Mouse (Mus musculus) testis, adult 2 months (tissue): ENCODE measurements around the gene Acer1. TPM values are rescaled to one million over a fixed set of nuclear protein-coding genes. Genes with fewer than 3 reads are reported as not detected.

Experiments used
- H3K27ac ChIP-seq: fragments of 200-500 bp; 2 replicates; pipeline ENCODE4 v1.5.1; 2012; ENCODE audit warnings: low read depth, low read length; ENCODE audit not compliant: control insufficient read depth, insufficient read depth
- H3K27me3 ChIP-seq: fragments of 200-500 bp; 2 replicates; pipeline ENCODE4 v1.6.1; 2012; ENCODE audit warnings: mild to moderate bottlenecking, low read length, moderate library complexity; ENCODE audit not compliant: control insufficient read depth, insufficient read depth
- H3K36me3 ChIP-seq: fragments of 200-500 bp; 2 replicates; pipeline ENCODE4 v1.6.1; 2012; ENCODE audit warnings: mild to moderate bottlenecking, low read length; ENCODE audit not compliant: control insufficient read depth, insufficient read depth
- H3K4me1 ChIP-seq: fragments of 200-500 bp; 2 replicates; pipeline ENCODE4 v1.6.1; 2012; ENCODE audit warnings: low read length; ENCODE audit not compliant: control insufficient read depth, insufficient read depth
- H3K4me3 ChIP-seq: fragments of 200-500 bp; 2 replicates; pipeline ENCODE4 v1.5.1; 2012; ENCODE audit warnings: low read depth, mild to moderate bottlenecking, low read length, moderate library complexity, mixed read lengths; ENCODE audit not compliant: control insufficient read depth
- CTCF ChIP-seq: fragments of 200-500 bp; IDR thresholded peaks from 2 replicates; pipeline ENCODE4 v1.5.1; 2012; ENCODE audit warnings: low read depth, mild to moderate bottlenecking, inconsistent platforms, low read length, moderate library complexity; ENCODE audit not compliant: control insufficient read depth, insufficient read depth, insufficient replicate concordance
- POLR2A ChIP-seq: fragments of 200-500 bp; IDR thresholded peaks from 2 replicates; pipeline ENCODE4 v1.6.1; 2012; ENCODE audit warnings: low read depth, mild to moderate bottlenecking, inconsistent platforms, low read length, moderate library complexity; ENCODE audit not compliant: control insufficient read depth
- polyA plus RNA-seq: library from polyadenylated mRNA; depleted of rRNA; stranded (reverse); fragments of >200 nt; gene quantifications from 2 replicates; pipeline ENCODE4 v1.2.3, GENCODE M21; 2012

Acer1 gene
- polyA plus RNA-seq, 1 experiment, result not detected

DNA sequence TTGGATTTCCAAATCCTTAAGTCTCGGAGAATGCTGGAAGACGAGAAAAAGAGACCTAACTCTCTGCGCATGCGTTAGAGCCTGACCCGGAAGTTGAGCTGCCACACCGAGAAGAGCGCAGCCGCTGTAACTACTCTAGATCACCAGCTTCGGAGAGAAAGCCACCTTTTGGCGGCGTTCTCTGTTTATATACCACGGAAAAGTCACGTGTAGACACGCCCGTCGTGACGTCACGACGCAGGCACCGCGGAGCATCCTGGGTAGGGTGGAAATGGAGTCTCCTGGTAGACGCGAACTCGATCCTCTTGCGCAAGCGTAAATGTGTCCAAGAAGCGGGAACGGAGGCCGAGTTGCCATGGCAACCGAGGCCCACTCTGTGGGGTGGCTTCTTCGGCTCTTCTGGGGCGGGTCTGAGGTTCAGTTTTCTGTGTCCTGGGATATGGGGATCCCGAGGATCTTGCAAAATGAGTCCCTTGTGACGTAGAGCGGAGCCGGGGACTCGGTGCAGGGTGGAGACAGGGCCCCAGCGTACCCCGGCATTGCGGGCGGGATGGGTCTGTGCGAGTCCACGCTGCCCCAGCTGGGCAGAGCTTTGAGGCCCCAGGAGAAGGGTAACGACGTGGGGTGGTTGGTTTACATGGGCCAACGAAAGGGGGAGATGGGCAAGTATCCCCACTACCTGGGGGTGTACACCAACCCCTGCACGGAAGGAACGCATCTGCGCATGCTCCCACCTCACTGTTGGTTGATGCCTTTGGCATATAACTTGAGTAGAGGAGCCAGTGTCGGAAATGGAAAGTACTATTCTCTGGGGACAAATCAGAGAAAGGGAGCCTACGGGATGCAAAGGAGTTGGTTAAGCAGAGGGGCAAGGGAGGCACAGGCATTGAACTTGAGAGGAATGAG is 29.6 kb upstream of the Acer1 start, which contains the start of the genes Gtf2f1 and Gm17949:
Gtf2f1 (minus strand) TSS at position 53 of the 906 bp plus-strand sequence.
Gm17949 (plus strand) TSS at position 234 of the 906 bp plus-strand sequence.
- Histone ChIP-seq H3K36me3 (no peaks in the 10 kb centered on the region; the same call in 1 of the 2 replicates), H3K27me3 (no peaks in the 10 kb centered on the region), H3K4me3 (peak within 1 kb of the TSS; percentile 97), H3K4me1 (peaks cover 5% of the 10 kb centered on the region), H3K27ac (peak within 1 kb of the TSS; percentile 97)
- TF ChIP-seq POLR2A (peak; percentile 99), CTCF (no peak)

GRCm38 (mm10) chr17:57010911-57011235 is 28.9 kb upstream of the Acer1 start:
- Histone ChIP-seq H3K4me1 (peaks cover 5% of the 10 kb centered on the region), H3K36me3 (no peaks in the 10 kb centered on the region; the same call in 1 of the 2 replicates), H3K27ac (peak overlapping the region; percentile 97), H3K4me3 (peak overlapping the region; percentile 97), H3K27me3 (no peaks in the 10 kb centered on the region)
- no peak for TF ChIP-seq POLR2A
- TF ChIP-seq CTCF, result no peak

GRCm38 (mm10) chr17:57007137-57007905 is 25.4 kb upstream of the Acer1 start:
- no peak overlapping the region for H3K27ac ChIP-seq
- peak; percentile 30; the same call in 1 of the 2 replicates for TF ChIP-seq CTCF
- no peak for TF ChIP-seq POLR2A
- peaks cover 5% of the 10 kb centered on the region for H3K4me1 ChIP-seq
- no peaks in the 10 kb centered on the region; the same call in 1 of the 2 replicates for H3K36me3 ChIP-seq
- no peak overlapping the region for H3K4me3 ChIP-seq
- no peaks in the 10 kb centered on the region for H3K27me3 ChIP-seq

- Histone ChIP-seq H3K4me3 (no peak overlapping the region), H3K36me3 (no peaks in the 10 kb centered on the region), H3K27me3 (no peaks in the 10 kb centered on the region), H3K4me1 (no peaks in the 10 kb centered on the region), H3K27ac (no peak overlapping the region)
- TF ChIP-seq CTCF (no peak), POLR2A (no peak)
Measured at GRCm38 (mm10) chr17:57003994-57004393, 22.1 kb upstream of the Acer1 start.

- peaks cover 8% of the 10 kb centered on the region for H3K4me1 ChIP-seq
- no peak overlapping the region for H3K27ac ChIP-seq
- H3K36me3 ChIP-seq, result no peaks in the 10 kb centered on the region
- H3K4me3 ChIP-seq, result no peak overlapping the region
- H3K27me3 ChIP-seq, result no peaks in the 10 kb centered on the region
- no peak for TF ChIP-seq CTCF
- TF ChIP-seq POLR2A, result no peak
Measured at GRCm38 (mm10) chr17:57001228-57001627, 19.3 kb upstream of the Acer1 start.

DNA sequence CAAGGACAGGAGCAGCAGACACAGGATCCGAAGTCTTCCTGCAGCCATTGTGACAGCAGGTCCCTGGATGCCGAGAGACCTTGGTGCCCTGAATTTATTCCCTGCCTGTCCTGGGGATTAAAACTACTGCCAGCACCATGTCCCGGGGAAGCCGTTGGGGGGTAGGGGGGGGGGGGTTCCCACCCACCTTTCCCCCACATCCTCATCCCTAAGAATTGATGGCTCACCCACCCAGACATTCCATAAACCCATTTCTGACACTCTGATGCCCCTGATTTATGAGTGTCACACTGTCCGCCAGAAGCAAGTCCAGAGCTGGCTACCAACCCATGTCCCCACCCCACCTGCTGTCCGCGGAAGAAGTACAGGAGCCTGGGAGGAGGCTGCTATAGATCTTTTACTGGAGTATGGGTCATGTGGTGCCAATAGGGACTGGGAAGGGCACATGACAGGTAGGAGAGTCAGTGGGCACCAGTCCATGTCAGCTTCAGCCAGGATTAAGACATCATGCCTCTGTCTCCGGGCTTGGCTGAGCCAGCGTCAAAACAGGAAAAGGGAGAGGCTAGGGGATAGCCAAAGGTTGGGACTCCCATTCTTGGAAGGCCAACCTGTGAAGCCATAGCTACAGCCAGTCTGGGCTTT is 18.2 kb upstream of the Acer1 start, which contains the start of gene Pspn:
Pspn (minus strand) TSS at position 51 of the 642 bp plus-strand sequence.
- Histone ChIP-seq H3K4me1 (peaks cover 8% of the 10 kb centered on the region), H3K4me3 (no peak within 1 kb of the TSS), H3K27ac (no peak within 1 kb of the TSS), H3K27me3 (no peaks in the 10 kb centered on the region), H3K36me3 (no peaks in the 10 kb centered on the region)
- TF ChIP-seq POLR2A (no peak), CTCF (no peak)

DNA sequence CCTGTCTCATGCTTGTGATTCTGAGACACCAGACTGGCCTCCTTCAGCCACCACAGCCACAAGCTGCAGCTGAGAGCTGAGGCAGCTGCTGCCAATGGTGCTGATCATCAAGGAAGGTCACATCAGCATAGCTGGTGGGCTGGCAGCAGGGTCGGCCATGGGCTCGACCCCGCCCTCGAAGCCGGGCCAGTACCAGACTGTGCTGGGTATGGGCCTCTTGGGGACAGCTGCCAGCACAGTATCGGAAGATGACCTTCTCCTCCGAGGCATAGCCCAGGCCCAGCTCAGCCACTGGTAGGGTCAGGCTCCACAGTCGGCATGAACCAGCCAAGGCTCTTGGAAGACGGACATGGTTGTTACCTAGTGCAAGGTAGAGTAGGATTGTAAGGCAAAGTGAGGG is 17.5 kb upstream of the Acer1 start:
- TF ChIP-seq POLR2A, result no peak
- no peak for TF ChIP-seq CTCF
- Histone ChIP-seq H3K4me1 (peaks cover 8% of the 10 kb centered on the region), H3K4me3 (no peak overlapping the region), H3K27ac (no peak overlapping the region), H3K36me3 (no peaks in the 10 kb centered on the region), H3K27me3 (no peaks in the 10 kb centered on the region)
